Mouse (Mus musculus): ENCODE measurements around the gene Lrrc55. TPM values are rescaled to one million over a fixed set of nuclear protein-coding genes. Genes with fewer than 3 reads are reported as not detected.

The Lrrc55 gene
- polyA plus RNA-seq, 1 experiment from 2014 or later, result 0.09 TPM

- ATAC-seq (ENCODE audit: low read depth), result no peak
- Histone ChIP-seq H3K36me3 (ENCODE audit: control insufficient read depth, insufficient read depth) (no peaks in the 10 kb centered on the region), H3K9ac (ENCODE audit: low read depth, low read length) (no peak overlapping the region), H3K27me3 (ENCODE audit: control insufficient read depth, insufficient read depth, low read depth, low read length) (no peaks in the 10 kb centered on the region), H3K4me2 (ENCODE audit: low read depth, low read length) (no peak overlapping the region), H3K4me1 (ENCODE audit: control insufficient read depth, low read depth, low read length) (no peaks in the 10 kb centered on the region; the same call in 1 of the 2 replicates), H3K4me3 (ENCODE audit: low read depth, low read length) (no peak overlapping the region), H3K27ac (ENCODE audit: low read length) (no peak overlapping the region), H3K9me3 (replicated peaks; ENCODE audit: control insufficient read depth, low read length) (no peaks in the 10 kb centered on the region)
Observed at GRCm38 (mm10) chr2:85140833-85141232, 56.2 kb downstream of the Lrrc55 start.

- H3K9me3 ChIP-seq (replicated peaks; ENCODE audit: control insufficient read depth, low read length), result no peaks in the 10 kb centered on the region
- no peaks in the 10 kb centered on the region for H3K27me3 ChIP-seq (ENCODE audit: control insufficient read depth, insufficient read depth, low read depth, low read length)
- H3K9ac ChIP-seq (ENCODE audit: low read depth, low read length), result no peak overlapping the region
- H3K4me2 ChIP-seq (ENCODE audit: low read depth, low read length), result no peak overlapping the region
- H3K4me3 ChIP-seq (ENCODE audit: low read depth, low read length), result no peak overlapping the region
- ATAC-seq (ENCODE audit: low read depth), result no peak
- H3K36me3 ChIP-seq (ENCODE audit: control insufficient read depth, insufficient read depth), result no peaks in the 10 kb centered on the region
- WGBS (ENCODE audit: insufficient replicate concordance), result 60% methylated on average over 7 of the region's 7 CpGs
- H3K4me1 ChIP-seq (ENCODE audit: control insufficient read depth, low read depth, low read length), result no peaks in the 10 kb centered on the region; the same call in 1 of the 2 replicates
- H3K27ac ChIP-seq (ENCODE audit: low read length), result no peak overlapping the region
Observed at GRCm38 (mm10) chr2:85139846-85140245, 57.2 kb downstream of the Lrrc55 start.

GRCm38 (mm10) chr2:85139393-85139792, 57.6 kb downstream of the Lrrc55 start:
- 31% methylated on average over 4 of the region's 4 CpGs for WGBS (ENCODE audit: insufficient replicate concordance)
- Histone ChIP-seq H3K27ac (ENCODE audit: low read length) (no peak overlapping the region), H3K9ac (ENCODE audit: low read depth, low read length) (no peak overlapping the region), H3K4me2 (ENCODE audit: low read depth, low read length) (no peak overlapping the region), H3K27me3 (ENCODE audit: control insufficient read depth, insufficient read depth, low read depth, low read length) (no peaks in the 10 kb centered on the region), H3K4me3 (ENCODE audit: low read depth, low read length) (no peak overlapping the region), H3K36me3 (ENCODE audit: control insufficient read depth, insufficient read depth) (no peaks in the 10 kb centered on the region), H3K4me1 (ENCODE audit: control insufficient read depth, low read depth, low read length) (no peaks in the 10 kb centered on the region; the same call in 1 of the 2 replicates), H3K9me3 (replicated peaks; ENCODE audit: control insufficient read depth, low read length) (no peaks in the 10 kb centered on the region)
- no peak for ATAC-seq (ENCODE audit: low read depth)

GRCm38 (mm10) chr2:85138143-85138542, 58.9 kb downstream of the Lrrc55 start:
- ATAC-seq (ENCODE audit: low read depth), result no peak

GRCm38 (mm10) chr2:85137601-85138140, 59.3 kb downstream of the Lrrc55 start:
- 0 out of 2 replicates have a peak overlapping the region, but pooled peaks have one; percentile 3 for H3K4me2 ChIP-seq (ENCODE audit: low read depth, low read length)
- no peaks in the 10 kb centered on the region for H3K9me3 ChIP-seq (replicated peaks; ENCODE audit: control insufficient read depth, low read length)
- ATAC-seq (ENCODE audit: low read depth), result no peak
- H3K27me3 ChIP-seq (ENCODE audit: control insufficient read depth, insufficient read depth, low read depth, low read length), result no peaks in the 10 kb centered on the region
- no peak overlapping the region for H3K9ac ChIP-seq (ENCODE audit: low read depth, low read length)
- H3K4me1 ChIP-seq (ENCODE audit: control insufficient read depth, low read depth, low read length), result no peaks in the 10 kb centered on the region; the same call in 1 of the 2 replicates
- peak overlapping the region; percentile 16 for H3K4me3 ChIP-seq (ENCODE audit: low read depth, low read length)
- H3K36me3 ChIP-seq (ENCODE audit: control insufficient read depth, insufficient read depth), result no peaks in the 10 kb centered on the region
- 13% methylated on average over 10 of the region's 10 CpGs for WGBS (ENCODE audit: insufficient replicate concordance)
- H3K27ac ChIP-seq (ENCODE audit: low read length), result no peak overlapping the region

More at GRCm38 (mm10) chr2:85138143-85138542, 58.9 kb downstream of the Lrrc55 start:
- no peaks in the 10 kb centered on the region for H3K27me3 ChIP-seq (ENCODE audit: control insufficient read depth, insufficient read depth, low read depth, low read length)
- 13% methylated on average over 2 of the region's 2 CpGs for WGBS (ENCODE audit: insufficient replicate concordance)
- no peaks in the 10 kb centered on the region for H3K9me3 ChIP-seq (replicated peaks; ENCODE audit: control insufficient read depth, low read length)
- H3K9ac ChIP-seq (ENCODE audit: low read depth, low read length), result no peak overlapping the region
- H3K4me1 ChIP-seq (ENCODE audit: control insufficient read depth, low read depth, low read length), result no peaks in the 10 kb centered on the region; the same call in 1 of the 2 replicates
- no peak overlapping the region for H3K4me2 ChIP-seq (ENCODE audit: low read depth, low read length)
- H3K27ac ChIP-seq (ENCODE audit: low read length), result 0 out of 2 replicates have a peak overlapping the region, but pooled peaks have one; percentile 7
- no peak overlapping the region for H3K4me3 ChIP-seq (ENCODE audit: low read depth, low read length)
- H3K36me3 ChIP-seq (ENCODE audit: control insufficient read depth, insufficient read depth), result no peaks in the 10 kb centered on the region

GRCm38 (mm10) chr2:85136831-85137520, 60.0 kb downstream of the Lrrc55 start:
- no peaks in the 10 kb centered on the region for H3K27me3 ChIP-seq (ENCODE audit: control insufficient read depth, insufficient read depth, low read depth, low read length)
- H3K4me2 ChIP-seq (ENCODE audit: low read depth, low read length), result 0 out of 2 replicates have a peak overlapping the region, but pooled peaks have one; percentile 3
- H3K9me3 ChIP-seq (replicated peaks; ENCODE audit: control insufficient read depth, low read length), result no peaks in the 10 kb centered on the region
- no peak overlapping the region for H3K4me3 ChIP-seq (ENCODE audit: low read depth, low read length)
- 68% methylated on average over 21 of the region's 21 CpGs for WGBS (ENCODE audit: insufficient replicate concordance)
- H3K36me3 ChIP-seq (ENCODE audit: control insufficient read depth, insufficient read depth), result no peaks in the 10 kb centered on the region
- no peak overlapping the region for H3K27ac ChIP-seq (ENCODE audit: low read length)
- no peak for ATAC-seq (ENCODE audit: low read depth)
- H3K4me1 ChIP-seq (ENCODE audit: control insufficient read depth, low read depth, low read length), result peaks cover under 1% of the 10 kb centered on the region; the same call in 1 of the 2 replicates
- H3K9ac ChIP-seq (ENCODE audit: low read depth, low read length), result no peak overlapping the region

GRCm38 (mm10) chr2:85136089-85136488, 60.9 kb downstream of the Lrrc55 start, which contains the start of gene Aplnr:
Gene Aplnr (plus strand): TSS chr2:85136225.
- no peak within 1 kb of the TSS for H3K4me2 ChIP-seq (ENCODE audit: low read depth, low read length)

GRCm38 (mm10) chr2:85135099-85135498, 61.9 kb downstream of the Lrrc55 start:
- Histone ChIP-seq H3K4me3 (ENCODE audit: low read depth, low read length) (no peak overlapping the region), H3K4me1 (ENCODE audit: control insufficient read depth, low read depth, low read length) (peaks cover 10% of the 10 kb centered on the region), H3K36me3 (ENCODE audit: control insufficient read depth, insufficient read depth) (no peaks in the 10 kb centered on the region), H3K9ac (ENCODE audit: low read depth, low read length) (no peak overlapping the region), H3K27me3 (ENCODE audit: control insufficient read depth, insufficient read depth, low read depth, low read length) (no peaks in the 10 kb centered on the region), H3K4me2 (ENCODE audit: low read depth, low read length) (no peak overlapping the region), H3K9me3 (replicated peaks; ENCODE audit: control insufficient read depth, low read length) (no peaks in the 10 kb centered on the region), H3K27ac (ENCODE audit: low read length) (no peak overlapping the region)
- 0% methylated on average over 1 of the region's 1 CpGs for WGBS (ENCODE audit: insufficient replicate concordance)
- ATAC-seq (ENCODE audit: low read depth), result no peak

More at GRCm38 (mm10) chr2:85136089-85136488, 60.9 kb downstream of the Lrrc55 start, which contains the start of gene Aplnr:
- no peak within 1 kb of the TSS for H3K9ac ChIP-seq (ENCODE audit: low read depth, low read length)
- WGBS (ENCODE audit: insufficient replicate concordance), result 26% methylated on average over 4 of the region's 4 CpGs
- H3K27ac ChIP-seq (ENCODE audit: low read length), result no peak within 1 kb of the TSS
- no peaks in the 10 kb centered on the region for H3K9me3 ChIP-seq (replicated peaks; ENCODE audit: control insufficient read depth, low read length)
- no peak for ATAC-seq (ENCODE audit: low read depth)
- H3K4me3 ChIP-seq (ENCODE audit: low read depth, low read length), result no peak within 1 kb of the TSS
- no peaks in the 10 kb centered on the region for H3K36me3 ChIP-seq (ENCODE audit: control insufficient read depth, insufficient read depth)
- H3K27me3 ChIP-seq (ENCODE audit: control insufficient read depth, insufficient read depth, low read depth, low read length), result no peaks in the 10 kb centered on the region
- H3K4me1 ChIP-seq (ENCODE audit: control insufficient read depth, low read depth, low read length), result peaks cover 7% of the 10 kb centered on the region

- no peak overlapping the region for H3K27ac ChIP-seq (ENCODE audit: low read length)
- no peak for ATAC-seq (ENCODE audit: low read depth)
- 24% methylated on average over 2 of the region's 2 CpGs for WGBS (ENCODE audit: insufficient replicate concordance)
Observed at GRCm38 (mm10) chr2:85132204-85132603, 64.8 kb downstream of the Lrrc55 start.

More at GRCm38 (mm10) chr2:85132204-85132603, 64.8 kb downstream of the Lrrc55 start:
- H3K4me3 ChIP-seq (ENCODE audit: low read depth, low read length), result no peak overlapping the region
- H3K4me1 ChIP-seq (ENCODE audit: control insufficient read depth, low read depth, low read length), result peaks cover 10% of the 10 kb centered on the region
- no peak overlapping the region for H3K9ac ChIP-seq (ENCODE audit: low read depth, low read length)
- no peak overlapping the region for H3K4me2 ChIP-seq (ENCODE audit: low read depth, low read length)
- no peaks in the 10 kb centered on the region for H3K9me3 ChIP-seq (replicated peaks; ENCODE audit: control insufficient read depth, low read length)
- no peaks in the 10 kb centered on the region for H3K36me3 ChIP-seq (ENCODE audit: control insufficient read depth, insufficient read depth)
- no peaks in the 10 kb centered on the region for H3K27me3 ChIP-seq (ENCODE audit: control insufficient read depth, insufficient read depth, low read depth, low read length)
